Comparison of ENCODE assay signal across 12 mouse cellular contexts in the genomic region with DNA sequence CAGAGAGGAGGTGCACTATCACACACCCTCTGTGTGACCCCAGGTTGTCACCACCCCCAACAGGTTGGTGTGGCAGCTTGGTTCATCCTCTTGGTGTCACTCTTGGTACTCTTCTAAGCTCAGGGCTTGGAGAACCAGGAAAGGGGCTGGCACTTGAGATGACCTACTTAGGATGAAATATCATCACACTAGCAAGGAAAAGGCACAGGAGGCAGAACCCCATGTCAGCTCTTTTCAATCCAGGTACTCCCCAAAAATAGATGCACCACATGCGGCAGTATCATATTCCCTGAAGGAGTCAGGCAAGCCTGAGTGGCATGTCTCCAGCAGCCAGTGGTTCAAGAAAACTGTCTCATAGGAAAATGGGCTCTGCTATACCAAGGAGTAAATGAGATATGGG. TPM values are rescaled to one million over a fixed set of nuclear protein-coding genes. Genes with fewer than 3 reads are reported as not detected.
DNase-seq lines count a peak whose midpoint lies in the region.
"Had no signal": no experiment of that assay in that cellular context is flagged by ENCODE, and none has a peak within 500 bp of the region (broad histone marks: within the 10 kb centered on the region; RNA-seq: fewer than 3 reads in every experiment).

No protein-coding gene starts in this region.

- H3K9me3 ChIP-seq in heart, embryonic 10.5 days = no peaks in the 10 kb centered on the region
- no peaks in the 10 kb centered on the region for H3K9me3 ChIP-seq in midbrain, embryonic 10.5 days (replicated peaks)
- H3K9me3 ChIP-seq: kidney, embryonic 15.5 days; limb, embryonic 15.5 days; midbrain, embryonic 15.5 days had no signal

- DNase-seq in heart, embryonic 10.5 days (ENCODE audit: low spot score) = peak; percentile 53
- DNase-seq in heart, adult 18-20 months = no peak
- DNase-seq in 416B (ENCODE audit: low read depth) (peak; percentile 50), adipocyte (ENCODE audit: low spot score) (peak; percentile 21)
- DNase-seq in frontal cortex, adult 2 months (ENCODE audit: extremely low spot score in 1 of 2, low spot score in 1 of 2) = peak; percentile 28 to 48
- no peak for DNase-seq in thymus, adult 18-20 months
- DNase-seq in midbrain, embryonic 10.5 days (ENCODE audit: low spot score) = no peak
- no peak for DNase-seq in right cerebral cortex, postnatal 36 days (ENCODE audit: low spot score in 2 of 2)
- DNase-seq: thymus, postnatal 25 days had no signal

- 74% methylated on average over 1 of the region's 1 CpGs for WGBS in heart, embryonic 10.5 days
- 91% methylated on average over 1 of the region's 1 CpGs for WGBS in midbrain, embryonic 10.5 days

- H3K27ac ChIP-seq in heart, embryonic 10.5 days = no peak overlapping the region
- H3K27ac ChIP-seq in midbrain, embryonic 10.5 days (replicated peaks) = no peak overlapping the region
- H3K27ac ChIP-seq: kidney, embryonic 15.5 days; limb, embryonic 15.5 days; midbrain, embryonic 15.5 days had no signal

- H3K27me3 ChIP-seq in heart, embryonic 10.5 days (ENCODE audit: insufficient read depth, poor library complexity, severe bottlenecking) = no peaks in the 10 kb centered on the region
- H3K27me3 ChIP-seq in midbrain, embryonic 10.5 days (ENCODE audit: low read depth, poor library complexity, severe bottlenecking) = peaks cover 32% of the 10 kb centered on the region; the same call in 1 of the 2 replicates
- H3K27me3 ChIP-seq: limb, embryonic 15.5 days; midbrain, embryonic 15.5 days had no signal

- no peaks in the 10 kb centered on the region for H3K4me1 ChIP-seq in heart, embryonic 10.5 days
- peaks cover 6% of the 10 kb centered on the region; the same call in 1 of the 2 replicates for H3K4me1 ChIP-seq in midbrain, embryonic 10.5 days
- H3K4me1 ChIP-seq: kidney, embryonic 15.5 days; limb, embryonic 15.5 days; midbrain, embryonic 15.5 days had no signal

- no peaks in the 10 kb centered on the region for H3K36me3 ChIP-seq in heart, embryonic 10.5 days
- H3K36me3 ChIP-seq in midbrain, embryonic 10.5 days = no peaks in the 10 kb centered on the region
- H3K36me3 ChIP-seq: kidney, embryonic 15.5 days; limb, embryonic 15.5 days; midbrain, embryonic 15.5 days had no signal

- no peak overlapping the region for H3K4me3 ChIP-seq in heart, embryonic 10.5 days
- no peak overlapping the region for H3K4me3 ChIP-seq in midbrain, embryonic 10.5 days
- H3K4me3 ChIP-seq: kidney, embryonic 15.5 days; limb, embryonic 15.5 days; midbrain, embryonic 15.5 days had no signal

RNA-seq across cellular contexts. Expression of a gene that starts 39.4 kb away (rescaled TPM):
- polyA plus RNA-seq in heart, embryonic 10.5 days (2016; fragmentation: Nextera tagmentation; extraction: Ambion mirVana) = 234 and 235 TPM in 2 replicates
- 10 to 100 TPM; 36.8 to 44.6 TPM for total RNA-seq in heart, adult 18-20 months (2021)
- polyA plus RNA-seq in frontal cortex, adult 2 months (2012; rRNA removed) = 73.2 and 83.4 TPM in 2 replicates
- 208 and 215 TPM in 2 replicates for polyA plus RNA-seq in midbrain, embryonic 10.5 days (2016; fragmentation: Nextera tagmentation; extraction: Ambion mirVana)

Comparison
In these comparisons a context has a peak if more than half of its experiments do, and no peak if none do; other contexts are left out.
1. DNase-seq: peak in heart, embryonic 10.5 days (single experiment), 416B (single experiment), adipocyte (single experiment) and frontal cortex, adult 2 months (2 of 2); none in heart, adult 18-20 months (0 of 2), thymus, adult 18-20 months (0 of 2), midbrain, embryonic 10.5 days (single experiment) and right cerebral cortex, postnatal 36 days (0 of 2).